Mouse (Mus musculus): ENCODE measurements around the gene Ube2b. TPM values are rescaled to one million over a fixed set of nuclear protein-coding genes. Genes with fewer than 3 reads are reported as not detected.

Gene Ube2b
- polyA plus RNA-seq, 1 experiment from 2014 or later, result 193 TPM

DNA sequence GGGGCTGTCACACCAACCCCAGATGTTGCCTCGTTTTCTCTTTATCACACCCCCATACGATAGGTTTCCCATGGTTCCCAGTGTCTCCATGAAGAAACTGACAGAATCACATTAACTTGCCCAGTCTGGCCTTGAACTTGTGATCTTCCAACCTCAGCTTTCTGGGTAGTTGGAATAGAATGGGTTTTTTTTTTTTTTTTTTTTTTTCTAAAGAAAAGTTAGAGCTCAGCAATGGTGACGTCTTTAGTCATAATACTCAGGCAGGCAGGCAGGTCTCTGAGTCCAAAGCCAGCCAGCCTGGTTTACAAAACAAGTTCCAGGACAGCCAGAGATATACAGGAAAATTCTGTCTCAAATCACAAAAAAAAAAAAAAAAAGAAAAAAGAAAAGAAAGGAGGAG lies 56.3 kb downstream of the Ube2b start:
- H3K9me3 ChIP-seq (ENCODE audit: control insufficient read depth, low read length), result no peaks in the 10 kb centered on the region
- WGBS, result 91% methylated on average over 3 of the region's 3 CpGs
- no peak for ATAC-seq (ENCODE audit: insufficient number of reproducible peaks, insufficient read depth, low FRiP score, low read depth)
- H3K9ac ChIP-seq (ENCODE audit: low read length), result no peak overlapping the region
- H3K4me1 ChIP-seq (ENCODE audit: control insufficient read depth in 2 of 2, insufficient read depth in 2 of 2, low read length in 2 of 2), result peaks cover 13 to 23% of the 10 kb centered on the region in 2 experiments
- H3K4me3 ChIP-seq (ENCODE audit: control insufficient read depth in 1 of 2, insufficient read depth in 1 of 2, low read depth in 1 of 2, low read length in 2 of 2), result no peak overlapping the region
- no peaks in the 10 kb centered on the region; the same call in 1 of the 2 replicates for H3K27me3 ChIP-seq (ENCODE audit: control insufficient read depth, insufficient read depth, low read length)
- no peaks in the 10 kb centered on the region for H3K36me3 ChIP-seq (ENCODE audit: control insufficient read depth, insufficient read depth, low read length)
- H3K27ac ChIP-seq (replicated peaks in 1 of 2; ENCODE audit: control insufficient read depth in 1 of 2, insufficient read depth in 1 of 2, low read depth in 2 of 2, low read length in 2 of 2), result no peak overlapping the region
- H3K4me2 ChIP-seq (ENCODE audit: low read length), result no peak overlapping the region

DNA sequence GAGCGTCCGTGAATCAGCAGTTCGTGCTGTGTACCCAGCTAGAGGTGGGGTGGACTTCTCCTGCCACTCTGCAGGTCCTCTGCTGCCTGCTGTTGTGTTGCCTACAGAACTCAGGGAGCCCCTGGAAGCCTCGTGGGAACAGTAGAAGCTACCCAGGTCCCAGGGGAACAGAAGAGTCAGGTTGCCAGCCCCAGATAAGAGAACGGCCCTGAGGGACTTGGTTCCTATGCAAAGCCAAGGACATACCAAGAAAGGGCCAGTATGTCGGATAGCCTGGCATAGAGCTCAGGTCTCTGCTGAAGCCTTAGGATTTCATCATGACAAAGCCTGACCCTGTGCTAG lies 57.1 kb downstream of the Ube2b start:
- Histone ChIP-seq H3K4me2 (ENCODE audit: low read length) (no peak overlapping the region), H3K27me3 (ENCODE audit: control insufficient read depth, insufficient read depth, low read length) (no peaks in the 10 kb centered on the region; the same call in 1 of the 2 replicates), H3K4me1 (ENCODE audit: control insufficient read depth in 2 of 2, insufficient read depth in 2 of 2, low read length in 2 of 2) (peaks cover 13 to 23% of the 10 kb centered on the region in 2 experiments), H3K36me3 (ENCODE audit: control insufficient read depth, insufficient read depth, low read length) (no peaks in the 10 kb centered on the region), H3K9ac (ENCODE audit: low read length) (peak overlapping the region; percentile 30; the same call in 1 of the 2 replicates), H3K27ac (replicated peaks in 1 of 2; ENCODE audit: control insufficient read depth in 1 of 2, insufficient read depth in 1 of 2, low read depth in 2 of 2, low read length in 2 of 2) (no peak overlapping the region), H3K4me3 (ENCODE audit: control insufficient read depth in 1 of 2, insufficient read depth in 1 of 2, low read depth in 1 of 2, low read length in 2 of 2) (no peak overlapping the region), H3K9me3 (ENCODE audit: control insufficient read depth, low read length) (no peaks in the 10 kb centered on the region)
- ATAC-seq (ENCODE audit: insufficient number of reproducible peaks, insufficient read depth, low FRiP score, low read depth), result no peak
- 47% methylated on average over 6 of the region's 6 CpGs for WGBS

- peak overlapping the region; percentile 30; the same call in 1 of the 2 replicates for H3K9ac ChIP-seq (ENCODE audit: low read length)
- H3K4me3 ChIP-seq (ENCODE audit: control insufficient read depth in 1 of 2, insufficient read depth in 1 of 2, low read depth in 1 of 2, low read length in 2 of 2), result no peak overlapping the region
- H3K36me3 ChIP-seq (ENCODE audit: control insufficient read depth, insufficient read depth, low read length), result no peaks in the 10 kb centered on the region
- H3K4me1 ChIP-seq (ENCODE audit: control insufficient read depth in 2 of 2, insufficient read depth in 2 of 2, low read length in 2 of 2), result peaks cover 13 to 23% of the 10 kb centered on the region in 2 experiments
- no peak for ATAC-seq (ENCODE audit: insufficient number of reproducible peaks, insufficient read depth, low FRiP score, low read depth)
- H3K27ac ChIP-seq (replicated peaks in 1 of 2; ENCODE audit: control insufficient read depth in 1 of 2, insufficient read depth in 1 of 2, low read depth in 2 of 2, low read length in 2 of 2), result no peak overlapping the region
- no peaks in the 10 kb centered on the region for H3K9me3 ChIP-seq (ENCODE audit: control insufficient read depth, low read length)
- H3K4me2 ChIP-seq (ENCODE audit: low read length), result no peak overlapping the region
- WGBS, result 64% methylated on average over 15 of the region's 15 CpGs
- no peaks in the 10 kb centered on the region; the same call in 1 of the 2 replicates for H3K27me3 ChIP-seq (ENCODE audit: control insufficient read depth, insufficient read depth, low read length)
These were observed 57.7 kb downstream of the Ube2b start for GRCm38 (mm10) chr11:51942602-51943499.

DNA sequence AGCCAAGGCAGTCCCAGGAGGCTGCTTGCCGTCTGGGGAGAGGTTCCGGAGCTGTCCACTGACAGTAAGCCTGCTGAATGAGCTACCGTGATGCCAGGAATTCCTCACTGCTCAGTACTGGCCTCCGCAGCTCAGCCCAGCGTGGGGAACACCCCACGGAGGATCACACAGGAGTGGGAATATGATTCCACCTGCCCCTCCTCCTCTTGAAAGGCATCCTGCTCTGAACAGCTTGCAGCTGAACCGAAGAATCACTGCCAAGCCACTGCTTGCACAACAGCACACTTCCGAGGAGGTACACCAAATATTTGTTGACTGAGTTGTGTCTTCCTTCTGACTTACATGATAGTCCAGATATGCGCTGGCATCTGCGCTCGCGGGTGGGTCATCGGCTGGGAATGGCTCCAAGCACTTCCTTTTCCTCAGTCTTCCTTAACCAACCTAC lies 60.0 kb downstream of the Ube2b start:
- H3K9me3 ChIP-seq (ENCODE audit: control insufficient read depth, low read length), result no peaks in the 10 kb centered on the region
- H3K27ac ChIP-seq (replicated peaks in 1 of 2; ENCODE audit: control insufficient read depth in 1 of 2, insufficient read depth in 1 of 2, low read depth in 2 of 2, low read length in 2 of 2), result no peak overlapping the region
- H3K27me3 ChIP-seq (ENCODE audit: control insufficient read depth, insufficient read depth, low read length), result no peaks in the 10 kb centered on the region; the same call in 1 of the 2 replicates
- no peak overlapping the region for H3K4me3 ChIP-seq (ENCODE audit: control insufficient read depth in 1 of 2, insufficient read depth in 1 of 2, low read depth in 1 of 2, low read length in 2 of 2)
- 36% methylated on average over 13 of the region's 13 CpGs for WGBS
- H3K36me3 ChIP-seq (ENCODE audit: control insufficient read depth, insufficient read depth, low read length), result no peaks in the 10 kb centered on the region
- H3K4me1 ChIP-seq (ENCODE audit: control insufficient read depth in 2 of 2, insufficient read depth in 2 of 2, low read length in 2 of 2), result peaks cover 11 to 16% of the 10 kb centered on the region in 2 experiments
- H3K9ac ChIP-seq (ENCODE audit: low read length), result no peak overlapping the region
- H3K4me2 ChIP-seq (ENCODE audit: low read length), result no peak overlapping the region
- ATAC-seq (ENCODE audit: insufficient number of reproducible peaks, insufficient read depth, low FRiP score, low read depth), result no peak

DNA sequence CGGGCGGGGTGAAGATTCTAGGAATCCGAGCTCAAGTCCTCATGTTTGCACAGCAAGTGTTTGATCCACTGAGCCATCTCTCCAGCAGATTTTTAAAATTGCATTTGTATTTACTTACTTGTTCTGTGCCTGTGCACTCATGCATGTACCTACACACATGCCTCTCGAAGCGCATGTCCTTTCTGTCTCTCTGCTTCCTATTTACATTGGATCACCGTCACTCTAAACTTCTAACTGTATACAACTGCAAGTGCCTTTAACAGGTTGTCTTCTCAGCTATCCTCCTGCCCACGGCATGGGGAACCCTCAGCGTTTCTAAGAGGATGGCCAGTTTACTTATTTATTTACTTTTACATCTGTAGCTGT lies 61.0 kb downstream of the Ube2b start:
- no peak overlapping the region for H3K4me2 ChIP-seq (ENCODE audit: low read length)
- 85% methylated on average over 8 of the region's 8 CpGs for WGBS
- H3K36me3 ChIP-seq (ENCODE audit: control insufficient read depth, insufficient read depth, low read length), result no peaks in the 10 kb centered on the region
- H3K4me3 ChIP-seq (ENCODE audit: control insufficient read depth in 1 of 2, insufficient read depth in 1 of 2, low read depth in 1 of 2, low read length in 2 of 2), result no peak overlapping the region
- no peak overlapping the region for H3K9ac ChIP-seq (ENCODE audit: low read length)
- ATAC-seq (ENCODE audit: insufficient number of reproducible peaks, insufficient read depth, low FRiP score, low read depth), result no peak
- no peak overlapping the region for H3K27ac ChIP-seq (replicated peaks in 1 of 2; ENCODE audit: control insufficient read depth in 1 of 2, insufficient read depth in 1 of 2, low read depth in 2 of 2, low read length in 2 of 2)
- peaks cover 3 to 7% of the 10 kb centered on the region in 2 experiments; a peak in 3 of 4 replicates for H3K4me1 ChIP-seq (ENCODE audit: control insufficient read depth in 2 of 2, insufficient read depth in 2 of 2, low read length in 2 of 2)
- no peaks in the 10 kb centered on the region for H3K9me3 ChIP-seq (ENCODE audit: control insufficient read depth, low read length)
- no peaks in the 10 kb centered on the region; the same call in 1 of the 2 replicates for H3K27me3 ChIP-seq (ENCODE audit: control insufficient read depth, insufficient read depth, low read length)

- H3K9me3 ChIP-seq (ENCODE audit: control insufficient read depth, low read length), result no peaks in the 10 kb centered on the region
- no peaks in the 10 kb centered on the region for H3K36me3 ChIP-seq (ENCODE audit: control insufficient read depth, insufficient read depth, low read length)
- no peak for ATAC-seq (ENCODE audit: insufficient number of reproducible peaks, insufficient read depth, low FRiP score, low read depth)
- no peak overlapping the region for H3K4me2 ChIP-seq (ENCODE audit: low read length)
- no peak overlapping the region for H3K4me3 ChIP-seq (ENCODE audit: control insufficient read depth in 1 of 2, insufficient read depth in 1 of 2, low read depth in 1 of 2, low read length in 2 of 2)
- WGBS, result 78% methylated on average over 12 of the region's 12 CpGs
- H3K27ac ChIP-seq (replicated peaks in 1 of 2; ENCODE audit: control insufficient read depth in 1 of 2, insufficient read depth in 1 of 2, low read depth in 2 of 2, low read length in 2 of 2), result 0 out of 4 replicates have a peak overlapping the region, but pooled peaks of 1 of the 2 experiments have one; percentile 1
- no peak overlapping the region for H3K9ac ChIP-seq (ENCODE audit: low read length)
- no peaks in the 10 kb centered on the region; the same call in 1 of the 2 replicates for H3K27me3 ChIP-seq (ENCODE audit: control insufficient read depth, insufficient read depth, low read length)
- peaks cover 3 to 7% of the 10 kb centered on the region in 2 experiments; a peak in 3 of 4 replicates for H3K4me1 ChIP-seq (ENCODE audit: control insufficient read depth in 2 of 2, insufficient read depth in 2 of 2, low read length in 2 of 2)
These were observed 61.6 kb downstream of the Ube2b start for GRCm38 (mm10) chr11:51938817-51939589.

- no peak for ATAC-seq (ENCODE audit: insufficient number of reproducible peaks, insufficient read depth, low FRiP score, low read depth)
- no peak overlapping the region for H3K4me3 ChIP-seq (ENCODE audit: control insufficient read depth in 1 of 2, insufficient read depth in 1 of 2, low read depth in 1 of 2, low read length in 2 of 2)
- H3K27ac ChIP-seq (replicated peaks in 1 of 2; ENCODE audit: control insufficient read depth in 1 of 2, insufficient read depth in 1 of 2, low read depth in 2 of 2, low read length in 2 of 2), result no peak overlapping the region
- H3K9ac ChIP-seq (ENCODE audit: low read length), result no peak overlapping the region
- no peaks in the 10 kb centered on the region for H3K36me3 ChIP-seq (ENCODE audit: control insufficient read depth, insufficient read depth, low read length)
- H3K4me2 ChIP-seq (ENCODE audit: low read length), result no peak overlapping the region
- H3K4me1 ChIP-seq (ENCODE audit: control insufficient read depth in 2 of 2, insufficient read depth in 2 of 2, low read length in 2 of 2), result peaks cover 3 to 7% of the 10 kb centered on the region in 2 experiments; a peak in 3 of 4 replicates
- no peaks in the 10 kb centered on the region for H3K9me3 ChIP-seq (ENCODE audit: control insufficient read depth, low read length)
- no peaks in the 10 kb centered on the region for H3K27me3 ChIP-seq (ENCODE audit: control insufficient read depth, insufficient read depth, low read length)
- WGBS, result 77% methylated on average over 6 of the region's 6 CpGs
These were observed 63.2 kb downstream of the Ube2b start for GRCm38 (mm10) chr11:51937361-51937781.

All from heart, embryonic 14.5 days (tissue).